9 mouse cellular contexts compared by ENCODE assay signal in the genomic region with DNA sequence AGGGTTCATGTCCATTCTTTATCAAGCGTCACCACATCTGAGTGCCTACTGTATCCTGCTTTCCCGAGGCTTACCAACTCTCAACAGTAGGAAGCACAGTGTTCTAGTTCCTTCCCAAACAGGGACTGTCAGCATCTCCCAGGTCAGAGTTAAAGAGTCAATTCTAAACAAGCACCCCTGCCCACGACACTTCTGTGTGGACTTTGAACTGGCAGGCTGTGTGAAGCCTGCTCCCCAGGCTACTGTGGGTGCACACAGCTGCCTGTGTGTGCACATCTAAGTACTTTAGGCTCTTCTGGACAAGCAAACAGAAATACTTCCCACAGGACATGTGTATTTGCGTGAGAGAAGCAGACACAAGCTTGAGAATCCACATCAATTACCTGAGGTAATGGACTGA. TPM values are rescaled to one million over a fixed set of nuclear protein-coding genes. Genes with fewer than 3 reads are reported as not detected.
A peak's percentile ranks its signal among the peaks of the same experiment; 100 is the strongest.
DNase-seq lines count a peak whose midpoint lies in the region; ATAC-seq and TF ChIP-seq lines count a peak whose summit lies in the region.
"Had no signal": no experiment of that assay in that cellular context is flagged by ENCODE, and none has a peak within 500 bp of the region (broad histone marks: within the 10 kb centered on the region; RNA-seq: fewer than 3 reads in every experiment).

No protein-coding gene starts in this region.

- TF ChIP-seq EP300 in liver, embryonic 14.5 days (IDR thresholded peaks at IDR 0.05; ENCODE audit: low read depth), result no peak

- no peak for TF ChIP-seq POLR2A in cortical plate, adult 2 months (IDR thresholded peaks at IDR 0.05; ENCODE audit: extremely low read depth, insufficient read depth, low read length)

- no peaks in the 10 kb centered on the region for H3K36me3 ChIP-seq in hindbrain, embryonic 13.5 days
- no peaks in the 10 kb centered on the region for H3K36me3 ChIP-seq in hindbrain, embryonic 11.5 days (ENCODE audit: control insufficient read depth, insufficient read depth, low read length)
- H3K36me3 ChIP-seq in intestine, embryonic 15.5 days, result peaks cover 3% of the 10 kb centered on the region; the same call in 1 of the 2 replicates
- H3K36me3 ChIP-seq in liver, embryonic 14.5 days (replicated peaks; ENCODE audit: control insufficient read depth, insufficient read depth, low read depth), result peaks cover 5% of the 10 kb centered on the region

- no peak overlapping the region for H3K4me3 ChIP-seq in hindbrain, embryonic 13.5 days
- H3K4me3 ChIP-seq in hindbrain, embryonic 11.5 days (ENCODE audit: low read depth, low read length), result no peak overlapping the region
- no peak overlapping the region for H3K4me3 ChIP-seq in cortical plate, adult 2 months (ENCODE audit: insufficient read depth, low read length)
- no peak overlapping the region for H3K4me3 ChIP-seq in intestine, embryonic 15.5 days (replicated peaks)
- H3K4me3 ChIP-seq in liver, embryonic 14.5 days (ENCODE audit: insufficient read depth in 1 of 2, low read depth in 2 of 2, low read length in 2 of 2), result no peak overlapping the region

- no peaks in the 10 kb centered on the region for H3K9me3 ChIP-seq in hindbrain, embryonic 13.5 days
- H3K9me3 ChIP-seq in hindbrain, embryonic 11.5 days (ENCODE audit: control insufficient read depth, low read length), result no peaks in the 10 kb centered on the region
- no peaks in the 10 kb centered on the region for H3K9me3 ChIP-seq in intestine, embryonic 15.5 days
- no peaks in the 10 kb centered on the region for H3K9me3 ChIP-seq in liver, embryonic 14.5 days (ENCODE audit: control insufficient read depth, low read length)

- ATAC-seq in hindbrain, embryonic 13.5 days (ENCODE audit: low FRiP score), result no peak
- no peak for ATAC-seq in hindbrain, embryonic 11.5 days (ENCODE audit: low FRiP score)
- ATAC-seq in intestine, embryonic 15.5 days, result no peak
- ATAC-seq in liver, embryonic 14.5 days (ENCODE audit: insufficient read depth), result no peak
- ATAC-seq in cerebellum, adult (ENCODE audit: insufficient number of reproducible peaks, low FRiP score, low TSS enrichment), result no peak

- H3K9ac ChIP-seq in hindbrain, embryonic 13.5 days, result no peak overlapping the region
- no peak overlapping the region for H3K9ac ChIP-seq in hindbrain, embryonic 11.5 days (ENCODE audit: low read depth, low read length)
- no peak overlapping the region for H3K9ac ChIP-seq in intestine, embryonic 15.5 days
- H3K9ac ChIP-seq in liver, embryonic 14.5 days (replicated peaks), result no peak overlapping the region

- peak overlapping the region; percentile 59; the same call in 1 of the 2 replicates for H3K27ac ChIP-seq in hindbrain, embryonic 13.5 days
- H3K27ac ChIP-seq in hindbrain, embryonic 11.5 days (ENCODE audit: low read depth, low read length), result no peak overlapping the region; the same call in 1 of the 2 replicates
- H3K27ac ChIP-seq in cortical plate, adult 2 months (ENCODE audit: insufficient read depth, low read length), result peak overlapping the region; percentile 45
- H3K27ac ChIP-seq in intestine, embryonic 15.5 days, result peak overlapping the region; percentile 77
- peak overlapping the region; percentile 20; the same call in 1 of the 2 replicates for H3K27ac ChIP-seq in liver, embryonic 14.5 days

- TF ChIP-seq CTCF in cortical plate, adult 2 months (IDR thresholded peaks at IDR 0.05; ENCODE audit: extremely low read depth, insufficient read depth, low read length), result no peak
- no peak for TF ChIP-seq CTCF in liver, embryonic 14.5 days (IDR thresholded peaks at IDR 0.05; ENCODE audit: low read depth)

- H3K27me3 ChIP-seq in hindbrain, embryonic 13.5 days, result no peaks in the 10 kb centered on the region
- no peaks in the 10 kb centered on the region for H3K27me3 ChIP-seq in hindbrain, embryonic 11.5 days (ENCODE audit: control insufficient read depth, insufficient read depth, low read length)
- H3K27me3 ChIP-seq in intestine, embryonic 15.5 days (replicated peaks), result no peaks in the 10 kb centered on the region
- H3K27me3 ChIP-seq in liver, embryonic 14.5 days (ENCODE audit: control insufficient read depth, insufficient read depth, low read length), result no peaks in the 10 kb centered on the region

- no peak overlapping the region for H3K4me2 ChIP-seq in hindbrain, embryonic 13.5 days
- no peak overlapping the region for H3K4me2 ChIP-seq in hindbrain, embryonic 11.5 days (replicated peaks; ENCODE audit: low read depth, low read length)
- H3K4me2 ChIP-seq in intestine, embryonic 15.5 days (replicated peaks), result no peak overlapping the region
- no peak overlapping the region for H3K4me2 ChIP-seq in liver, embryonic 14.5 days (ENCODE audit: low read depth)

- DNase-seq in hindbrain, embryonic 11.5 days (ENCODE audit: low spot score), result no peak
- no peak for DNase-seq in liver, embryonic 14.5 days (ENCODE audit: low read depth in 3 of 3, low spot score in 3 of 3)
- DNase-seq in Muller cell, postnatal 12 days (ENCODE audit: inconsistent ontology term), result no peak
- DNase-seq in cerebellum, adult 9-11 months, result no peak
- DNase-seq: cerebellum, adult 18-20 months had no signal

- peaks cover 59% of the 10 kb centered on the region for H3K4me1 ChIP-seq in hindbrain, embryonic 13.5 days (replicated peaks)
- no peaks in the 10 kb centered on the region; the same call in 1 of the 2 replicates for H3K4me1 ChIP-seq in hindbrain, embryonic 11.5 days (replicated peaks; ENCODE audit: control insufficient read depth, insufficient read depth, low read length)
- H3K4me1 ChIP-seq in cortical plate, adult 2 months (ENCODE audit: control insufficient read depth, insufficient read depth, low read length), result peaks cover 31% of the 10 kb centered on the region
- H3K4me1 ChIP-seq in intestine, embryonic 15.5 days (replicated peaks), result peaks cover 77% of the 10 kb centered on the region
- H3K4me1 ChIP-seq in liver, embryonic 14.5 days (replicated peaks; ENCODE audit: control insufficient read depth in 2 of 2, insufficient read depth in 2 of 2, low read length in 1 of 2), result peaks cover 28 to 63% of the 10 kb centered on the region in 2 experiments

- 76% methylated on average over 4 of the region's 4 CpGs for WGBS in hindbrain, embryonic 13.5 days
- WGBS in hindbrain, embryonic 11.5 days, result 87% methylated on average over 4 of the region's 4 CpGs
- WGBS in intestine, embryonic 15.5 days, result 53% methylated on average over 4 of the region's 4 CpGs
- WGBS in liver, embryonic 14.5 days (ENCODE audit: insufficient replicate concordance), result 77% methylated on average over 4 of the region's 4 CpGs

RNA-seq across cellular contexts. Expression of a gene that starts 20.6 kb away (rescaled TPM):
- polyA plus RNA-seq in hindbrain, embryonic 13.5 days (2015; fragmentation: Nextera tagmentation; extraction: Ambion mirVana), result 136 and 138 TPM in 2 replicates
- 134 and 157 TPM in 2 replicates for polyA plus RNA-seq in hindbrain, embryonic 11.5 days (2014; fragmentation: Nextera tagmentation; extraction: Ambion mirVana)
- polyA plus RNA-seq in cortical plate, adult 2 months (2012; rRNA removed), result 170 and 178 TPM in 2 replicates
- 340 and 361 TPM in 2 replicates for polyA plus RNA-seq in intestine, embryonic 15.5 days (2015; fragmentation: Nextera tagmentation; extraction: Ambion mirVana)
- 80.4 and 86.2 TPM in 2 replicates for polyA plus RNA-seq in liver, embryonic 14.5 days (2012; rRNA removed)
- 94.5 and 105 TPM in 2 replicates for polyA plus RNA-seq in liver, embryonic 14.5 days (2014; fragmentation: Nextera tagmentation; extraction: Ambion mirVana)

RNA-seq across cellular contexts. Expression of a gene that starts 40.1 kb away (rescaled TPM):
- polyA plus RNA-seq in hindbrain, embryonic 13.5 days (2015; fragmentation: Nextera tagmentation; extraction: Ambion mirVana), result 315 and 332 TPM in 2 replicates
- 389 and 409 TPM in 2 replicates for polyA plus RNA-seq in hindbrain, embryonic 11.5 days (2014; fragmentation: Nextera tagmentation; extraction: Ambion mirVana)
- polyA plus RNA-seq in cortical plate, adult 2 months (2012; rRNA removed), result 307 and 320 TPM in 2 replicates
- polyA plus RNA-seq in intestine, embryonic 15.5 days (2015; fragmentation: Nextera tagmentation; extraction: Ambion mirVana), result 359 and 375 TPM in 2 replicates
- 281 and 283 TPM in 2 replicates for polyA plus RNA-seq in liver, embryonic 14.5 days (2012; rRNA removed)
- 283 and 288 TPM in 2 replicates for polyA plus RNA-seq in liver, embryonic 14.5 days (2014; fragmentation: Nextera tagmentation; extraction: Ambion mirVana)

RNA-seq across cellular contexts. Expression of a gene that starts 40.3 kb away (rescaled TPM):
- polyA plus RNA-seq in hindbrain, embryonic 13.5 days (2015; fragmentation: Nextera tagmentation; extraction: Ambion mirVana), result 4.1 and 6.4 TPM in 2 replicates
- polyA plus RNA-seq in hindbrain, embryonic 11.5 days (2014; fragmentation: Nextera tagmentation; extraction: Ambion mirVana), result 4.3 and 5.0 TPM in 2 replicates
- polyA plus RNA-seq in cortical plate, adult 2 months (2012; rRNA removed), result 2.2 and 2.8 TPM in 2 replicates
- 6.3 and 7.7 TPM in 2 replicates for polyA plus RNA-seq in intestine, embryonic 15.5 days (2015; fragmentation: Nextera tagmentation; extraction: Ambion mirVana)
- 16.7 and 17.3 TPM in 2 replicates for polyA plus RNA-seq in liver, embryonic 14.5 days (2012; rRNA removed)
- 24.9 and 27.4 TPM in 2 replicates for polyA plus RNA-seq in liver, embryonic 14.5 days (2014; fragmentation: Nextera tagmentation; extraction: Ambion mirVana)
